Mouse (Mus musculus): ENCODE data around the gene Lmbr1l.

Lmbr1l gene

GRCm38 (mm10) chr15:98897495-98897894 lies 20.5 kb downstream of the Lmbr1l start:
- intact Hi-C loops (cut with DNase I): no loop called here

GRCm38 (mm10) chr15:98895635-98896589 lies 22.1 kb downstream of the Lmbr1l start:
- intact Hi-C loops (cut with DNase I): no loop called here

- intact Hi-C loops (cut with DNase I): loop anchor here (5.0 kb wide), 1 partner anchor 97 kb away; no protein-coding TSS in a partner anchor
Observed at GRCm38 (mm10) chr15:98894746-98895634, 23.0 kb downstream of the Lmbr1l start.

- intact Hi-C loops (cut with DNase I): loop anchor here (2.0 to 5.0 kb wide), 2 partner anchors 35 to 98 kb away; no protein-coding TSS in a partner anchor
Observed at GRCm38 (mm10) chr15:98893940-98894745, 23.9 kb downstream of the Lmbr1l start, which contains the start of gene Rhebl1. Gene Rhebl1 (minus strand): TSS chr15:98894540.

- intact Hi-C loops (cut with DNase I): loop anchor here (2.0 to 5.0 kb wide), 2 partner anchors 36 to 99 kb away; no protein-coding TSS in a partner anchor
Observed at GRCm38 (mm10) chr15:98893036-98893435, 25.0 kb downstream of the Lmbr1l start.

GRCm38 (mm10) chr15:98891907-98892606 lies 26.0 kb downstream of the Lmbr1l start:
- intact Hi-C loops (cut with DNase I): loop anchor here (2.0 to 5.0 kb wide), 2 partner anchors 37 to 100 kb away; no protein-coding TSS in a partner anchor

GRCm38 (mm10) chr15:98891198-98891742 lies 26.8 kb downstream of the Lmbr1l start:
- intact Hi-C loops (cut with DNase I): loop anchor here (5.0 kb wide), 1 partner anchor 101 kb away; no protein-coding TSS in a partner anchor

GRCm38 (mm10) chr15:98887526-98887925 lies 30.5 kb downstream of the Lmbr1l start:
- intact Hi-C loops (cut with DNase I): no loop called here

- intact Hi-C loops (cut with DNase I): no loop called here
Observed at GRCm38 (mm10) chr15:98886667-98887387, 31.2 kb downstream of the Lmbr1l start.

- intact Hi-C loops (cut with DNase I): no loop called here
Observed at GRCm38 (mm10) chr15:98884106-98884505, 33.9 kb downstream of the Lmbr1l start.

GRCm38 (mm10) chr15:98883661-98884060 lies 34.4 kb downstream of the Lmbr1l start:
- intact Hi-C loops (cut with DNase I): no loop called here

GRCm38 (mm10) chr15:98881656-98882008 lies 36.4 kb downstream of the Lmbr1l start:
- intact Hi-C loops (cut with DNase I): no loop called here

GRCm38 (mm10) chr15:98880978-98881655 lies 36.9 kb downstream of the Lmbr1l start:
- intact Hi-C loops (cut with DNase I): no loop called here

- intact Hi-C loops (cut with DNase I): loop anchor here (5.0 to 10.0 kb wide), 2 partner anchors 47 to 120 kb away; no protein-coding TSS in a partner anchor
Observed at GRCm38 (mm10) chr15:98877331-98877730, 40.7 kb downstream of the Lmbr1l start.

- intact Hi-C loops (cut with DNase I): loop anchor here (10.0 kb wide), 1 partner anchor 53 kb away; no protein-coding TSS in a partner anchor
Observed at GRCm38 (mm10) chr15:98871916-98872888, 45.8 kb downstream of the Lmbr1l start.

- intact Hi-C loops (cut with DNase I): loop anchor here (10.0 kb wide), 1 partner anchor 54 kb away; no protein-coding TSS in a partner anchor
Observed at GRCm38 (mm10) chr15:98871070-98871915, 46.7 kb downstream of the Lmbr1l start, which contains the start of gene Kmt2d. Gene Kmt2d (minus strand): TSS chr15:98871204.

All from adrenal gland (tissue).